Mouse (Mus musculus): ENCODE results near the gene Cetn4.
A peak's percentile ranks its signal among the peaks of the same experiment; 100 is the strongest.

Gene Cetn4

DNA sequence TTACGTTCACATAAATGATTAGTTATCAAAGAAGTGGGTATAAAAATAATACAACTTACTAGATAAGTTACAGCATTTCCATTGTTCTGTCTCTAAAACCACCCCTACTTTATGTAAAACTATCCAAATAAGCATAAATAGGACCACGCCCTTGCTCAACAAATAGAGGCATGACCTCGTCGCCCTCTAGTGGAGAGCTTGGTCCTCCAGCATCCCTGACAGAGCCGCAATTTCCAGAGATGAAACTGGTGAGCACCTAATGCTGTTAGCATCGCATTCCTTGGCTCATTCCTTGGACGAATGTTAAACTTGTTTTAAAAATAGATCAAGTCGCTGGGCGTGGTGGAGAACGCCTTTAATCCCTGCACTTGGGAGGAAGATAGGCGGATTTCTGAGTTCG, 9.8 kb downstream of the Cetn4 start:
- peak; percentile 52 for DNase-seq (ENCODE audit: low read depth, low spot score)

DNA sequence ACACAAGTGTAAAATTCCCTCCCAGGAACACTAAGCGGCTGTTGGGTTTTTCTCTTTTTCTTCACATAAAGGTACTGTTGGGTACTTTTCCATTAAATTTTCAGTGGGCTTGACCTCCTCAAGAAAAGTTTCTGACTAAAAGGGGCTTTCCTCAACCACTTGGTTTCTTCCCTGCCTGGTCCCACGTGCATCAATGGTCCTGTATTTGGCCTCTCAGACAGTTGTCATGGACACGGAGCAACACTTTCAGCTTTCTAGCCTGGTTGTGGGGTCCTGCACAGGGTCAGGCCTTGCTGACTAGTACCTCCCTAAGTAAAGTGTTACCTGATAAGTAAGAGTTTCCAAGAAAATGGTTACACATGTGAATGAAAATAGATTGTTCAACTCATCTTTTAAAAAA, 13.0 kb downstream of the Cetn4 start:
- DNase-seq (ENCODE audit: low read depth, low spot score): no peak

DNA sequence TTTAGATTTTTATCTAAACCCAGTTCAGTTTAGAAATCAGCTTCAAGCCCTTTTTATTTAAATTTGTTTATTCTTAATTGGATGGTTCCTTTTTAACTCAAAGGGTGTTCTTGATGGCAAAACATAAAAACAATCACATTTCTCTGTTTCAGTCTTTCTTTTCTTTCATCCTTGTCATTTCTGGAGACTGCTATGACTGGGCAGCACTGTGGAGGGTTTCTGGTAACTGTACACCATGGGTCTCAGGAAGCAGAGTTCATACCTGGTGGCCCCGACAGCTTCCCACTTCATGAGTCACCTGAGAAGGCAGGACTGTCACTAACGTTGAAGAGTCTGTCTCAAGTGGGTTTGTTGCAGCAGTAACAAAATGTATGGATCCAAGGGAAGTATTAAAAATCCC, 19.9 kb downstream of the Cetn4 start:
- no peak for DNase-seq (ENCODE audit: low read depth, low spot score)

DNA sequence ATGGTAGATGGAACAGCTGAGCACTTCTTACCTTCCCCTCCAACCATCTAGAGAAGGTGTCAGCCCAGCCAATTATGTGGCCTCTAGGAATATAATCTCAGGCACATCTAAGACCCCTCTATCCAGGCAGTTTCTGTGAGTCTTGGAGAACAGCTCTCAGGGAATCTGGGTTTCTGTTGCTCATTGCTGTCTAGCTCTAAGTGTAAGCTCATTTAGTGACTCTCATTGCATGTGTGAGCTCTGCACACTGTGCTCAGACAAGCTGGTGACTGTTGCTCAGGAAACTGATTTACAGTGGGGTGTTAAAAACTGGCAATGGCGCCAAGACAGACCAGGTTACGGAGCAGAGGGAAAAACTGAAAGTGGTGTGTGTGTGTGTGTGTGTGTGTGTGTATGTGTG, 20.6 kb downstream of the Cetn4 start:
- no peak for DNase-seq (ENCODE audit: low read depth, low spot score)

DNA sequence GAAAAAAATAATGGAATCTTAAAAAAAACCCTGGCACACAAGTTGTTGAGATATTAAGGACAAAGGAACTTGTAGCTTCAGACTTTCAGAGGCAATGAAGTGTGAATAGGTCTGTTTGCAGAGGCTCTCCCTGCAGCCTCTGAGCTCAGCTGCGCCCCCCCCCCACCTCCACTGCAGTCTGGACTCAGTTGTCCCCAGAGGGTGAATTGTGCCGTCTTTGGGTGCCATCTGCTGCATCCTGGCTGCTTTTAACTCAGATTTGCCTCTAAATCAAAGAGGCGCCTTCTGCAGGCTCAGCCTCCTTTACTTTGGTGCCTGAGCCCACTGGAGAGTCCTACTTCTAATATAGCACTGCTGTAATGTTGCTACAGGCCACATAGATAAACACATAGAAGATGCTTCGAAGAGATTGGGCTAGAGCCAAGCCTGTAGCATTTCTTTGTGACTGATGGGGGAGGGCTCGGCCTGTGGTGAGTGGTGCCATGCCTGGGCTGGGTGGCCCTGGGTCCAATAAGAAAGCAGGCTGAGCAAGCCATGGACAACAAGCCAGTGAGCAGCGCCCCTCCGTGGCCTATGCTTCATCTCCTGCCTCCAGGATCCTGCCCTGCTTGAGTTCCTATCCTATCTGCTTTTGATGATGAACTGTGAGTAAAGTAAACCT, 21.5 kb downstream of the Cetn4 start:
- no peak for DNase-seq (ENCODE audit: low read depth, low spot score)

GRCm38 (mm10) chr3:37289237-37289636, 23.3 kb downstream of the Cetn4 start:
- DNase-seq (ENCODE audit: low read depth, low spot score): no peak

GRCm38 (mm10) chr3:37283234-37283633, 29.3 kb downstream of the Cetn4 start:
- no peak for DNase-seq (ENCODE audit: low read depth, low spot score)

DNA sequence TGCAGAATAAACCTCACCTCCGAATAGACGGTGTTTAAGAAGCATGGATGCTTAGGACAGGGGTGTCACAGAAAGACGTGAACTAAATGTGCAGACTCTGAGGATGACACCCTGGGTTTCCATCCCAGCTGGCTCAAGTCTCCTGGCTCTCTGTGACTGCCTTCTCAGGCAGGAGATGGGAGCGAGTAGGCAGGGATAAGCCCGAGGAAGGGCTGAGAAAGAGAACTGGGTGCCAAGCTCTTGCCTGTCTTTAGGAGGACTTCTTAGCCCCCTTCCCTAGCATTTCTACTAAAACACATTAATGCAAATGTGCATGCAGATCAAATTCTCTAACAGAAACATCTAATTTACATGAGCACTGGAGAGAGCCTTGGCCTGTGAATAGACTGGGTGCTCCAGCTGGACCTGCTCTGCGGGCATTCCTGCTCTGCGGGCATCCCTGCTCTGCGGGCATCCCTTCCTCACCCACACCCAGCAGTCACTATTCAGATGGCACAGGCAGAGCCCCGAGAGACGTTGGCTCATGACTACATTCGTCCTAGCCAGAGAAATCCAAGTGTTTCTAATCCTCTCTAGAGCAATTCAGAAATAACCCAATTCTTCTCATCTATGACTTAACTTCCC, 30.1 kb downstream of the Cetn4 start:
- DNase-seq (ENCODE audit: low read depth, low spot score): no peak

GRCm38 (mm10) chr3:37280871-37281270, 31.6 kb downstream of the Cetn4 start:
- no peak for DNase-seq (ENCODE audit: low read depth, low spot score)

GRCm38 (mm10) chr3:37280221-37280620, 32.3 kb downstream of the Cetn4 start:
- no peak for DNase-seq (ENCODE audit: low read depth, low spot score)

GRCm38 (mm10) chr3:37274661-37275060, 37.8 kb downstream of the Cetn4 start:
- no peak for DNase-seq (ENCODE audit: low read depth, low spot score)

GRCm38 (mm10) chr3:37273092-37273491, 39.4 kb downstream of the Cetn4 start:
- DNase-seq (ENCODE audit: low read depth, low spot score): no peak

GRCm38 (mm10) chr3:37271209-37271608, 41.3 kb downstream of the Cetn4 start:
- DNase-seq (ENCODE audit: low read depth, low spot score): no peak

DNA sequence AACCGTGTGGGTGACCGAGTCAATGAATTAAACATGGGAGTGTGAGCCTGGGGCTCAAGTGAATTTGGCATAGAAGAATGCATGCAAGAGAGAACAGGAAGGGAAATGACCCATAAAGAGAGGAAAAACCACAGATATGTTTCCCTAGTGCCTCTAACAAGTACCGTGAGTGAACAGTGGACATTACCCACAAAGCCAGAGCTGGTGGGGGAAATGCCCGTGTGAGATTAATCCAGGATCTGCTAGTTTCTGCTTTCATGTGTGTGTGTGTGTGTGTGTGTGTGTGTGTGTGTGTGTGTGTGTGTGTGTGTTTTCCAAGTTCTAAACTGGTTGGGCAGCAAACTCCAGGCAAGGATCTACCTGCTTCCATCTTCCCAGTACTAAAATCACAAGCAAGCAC, 42.6 kb downstream of the Cetn4 start:
- no peak for DNase-seq (ENCODE audit: low read depth, low spot score)

DNA sequence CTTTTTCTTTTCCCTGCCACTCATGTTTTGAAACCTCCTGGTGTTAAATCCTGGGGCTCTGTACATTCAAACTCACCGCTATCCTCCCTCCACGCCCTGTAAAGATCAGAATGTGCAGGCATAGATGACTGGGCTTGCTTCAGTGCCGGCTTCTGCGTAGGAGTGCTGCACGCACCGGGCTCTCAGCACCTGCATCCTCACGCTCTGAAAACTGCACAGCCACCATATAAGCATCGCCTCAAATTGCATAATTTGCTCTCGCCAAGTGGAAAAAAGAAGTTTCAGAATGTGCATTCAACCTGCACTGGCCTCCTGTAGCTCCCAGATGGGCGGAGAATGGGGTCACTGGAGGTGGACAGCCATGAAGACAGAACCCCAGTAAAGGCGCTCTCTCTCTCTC, 44.2 kb downstream of the Cetn4 start:
- DNase-seq (ENCODE audit: low read depth, low spot score): no peak

DNA sequence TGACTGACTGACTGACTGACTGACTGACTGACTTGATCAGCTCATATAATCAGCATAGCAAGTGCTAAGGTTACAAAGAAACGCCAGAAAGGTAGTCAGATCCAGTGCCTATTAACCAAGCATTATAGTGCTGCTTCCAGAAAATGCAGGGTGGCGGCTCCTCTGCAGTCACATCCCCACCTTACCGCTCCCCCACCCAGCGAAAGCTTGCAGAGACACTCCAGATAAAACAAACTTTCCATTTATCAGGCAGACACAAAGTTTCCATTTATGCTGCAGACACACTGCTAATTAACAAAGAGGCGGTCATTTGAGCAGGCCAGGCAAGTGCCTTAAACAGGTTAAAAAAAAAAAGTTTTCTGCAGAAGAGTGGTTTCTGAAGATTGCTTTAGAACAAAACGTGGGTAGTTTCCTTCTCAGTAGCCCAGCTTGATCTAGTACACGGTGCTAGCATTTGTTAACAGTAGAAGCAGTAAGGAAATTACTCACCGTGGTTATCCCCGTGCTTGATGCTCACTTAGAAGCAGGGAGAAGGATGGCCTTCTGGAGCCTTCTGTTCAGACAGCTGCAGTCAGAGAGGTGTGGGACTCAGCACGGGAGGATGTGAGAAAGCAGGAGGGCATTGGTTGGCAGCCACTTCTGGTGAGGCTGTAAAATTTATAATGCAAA, 53.0 kb downstream of the Cetn4 start:
- no peak for DNase-seq (ENCODE audit: low read depth, low spot score)

- no peak for DNase-seq (ENCODE audit: low read depth, low spot score)
These were observed 54.7 kb downstream of the Cetn4 start for GRCm38 (mm10) chr3:37257776-37258175.

Data from c-Kit-negative CD71-positive TER-119-positive erythroid progenitor cells, embryonic 14.5 days (primary cell).